9 mouse cellular contexts compared by ENCODE assay signal in the genomic region with DNA sequence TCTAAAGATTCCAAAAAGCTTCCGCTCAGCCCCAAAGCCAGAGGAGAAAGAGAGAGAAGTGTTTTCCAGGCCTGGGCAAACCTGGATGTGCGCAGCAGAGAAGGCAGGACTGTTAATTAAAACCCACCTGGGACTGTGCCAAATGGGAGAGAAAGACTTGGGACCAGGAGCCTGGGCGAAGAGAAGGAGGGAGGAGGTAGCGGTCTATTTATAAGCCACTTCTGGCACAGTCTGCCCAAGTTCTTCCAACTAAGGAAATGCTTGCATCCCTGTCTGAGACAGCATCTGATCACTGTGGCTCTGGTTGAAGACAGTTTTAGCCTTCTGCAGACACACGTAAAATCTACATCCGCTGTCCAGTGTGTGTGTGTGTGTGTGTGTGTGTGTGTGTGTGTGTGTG.
A peak's percentile ranks its signal among the peaks of the same experiment; 100 is the strongest.
DNase-seq lines count a peak whose midpoint lies in the region; ATAC-seq lines count a peak whose summit lies in the region.
"Had no signal": no experiment of that assay in that cellular context is flagged by ENCODE, and none has a peak within 500 bp of the region (broad histone marks: within the 10 kb centered on the region; RNA-seq: fewer than 3 reads in every experiment).

No protein-coding gene starts in this region.

- no peaks in the 10 kb centered on the region for H3K36me3 ChIP-seq in midbrain, embryonic 14.5 days (ENCODE audit: control insufficient read depth, insufficient read depth, low read length)
- no peaks in the 10 kb centered on the region for H3K36me3 ChIP-seq in midbrain, embryonic 10.5 days
- H3K36me3 ChIP-seq in stomach, embryonic 16.5 days (ENCODE audit: control insufficient read depth, insufficient read depth, low read length), result no peaks in the 10 kb centered on the region
- H3K36me3 ChIP-seq: liver, embryonic 13.5 days had no signal

- no peaks in the 10 kb centered on the region for H3K4me1 ChIP-seq in midbrain, embryonic 14.5 days (ENCODE audit: control insufficient read depth, insufficient read depth, low read length)
- peaks cover 24% of the 10 kb centered on the region for H3K4me1 ChIP-seq in midbrain, embryonic 10.5 days
- peaks cover 3% of the 10 kb centered on the region; the same call in 1 of the 2 replicates for H3K4me1 ChIP-seq in stomach, embryonic 16.5 days (ENCODE audit: control insufficient read depth, insufficient read depth, low read length)
- H3K4me1 ChIP-seq: liver, embryonic 13.5 days had no signal

- DNase-seq in gastrocnemius, adult 18-20 months (ENCODE audit: low spot score), result peak; percentile 45
- no peak for DNase-seq in gastrocnemius, postnatal 4 days (ENCODE audit: low spot score in 2 of 2)
- peak; percentile 42 for DNase-seq in midbrain, embryonic 14.5 days
- no peak for DNase-seq in midbrain, embryonic 10.5 days (ENCODE audit: low spot score)
- peak; percentile 66 for DNase-seq in left cerebral cortex, adult 11 months (ENCODE audit: low spot score)
- DNase-seq in thymus, postnatal 14 days, result no peak
- DNase-seq: liver, embryonic 13.5 days had no signal

- no peaks in the 10 kb centered on the region for H3K9me3 ChIP-seq in midbrain, embryonic 14.5 days (ENCODE audit: control insufficient read depth, low read length)
- no peaks in the 10 kb centered on the region for H3K9me3 ChIP-seq in midbrain, embryonic 10.5 days (replicated peaks)
- H3K9me3 ChIP-seq in stomach, embryonic 16.5 days (replicated peaks; ENCODE audit: control insufficient read depth, low read length), result no peaks in the 10 kb centered on the region
- H3K9me3 ChIP-seq: liver, embryonic 13.5 days had no signal

- no peak overlapping the region for H3K27ac ChIP-seq in midbrain, embryonic 14.5 days (replicated peaks; ENCODE audit: low read depth, low read length)
- H3K27ac ChIP-seq in midbrain, embryonic 10.5 days (replicated peaks), result no peak overlapping the region
- peak overlapping the region; percentile 61 for H3K27ac ChIP-seq in stomach, embryonic 16.5 days (ENCODE audit: low read length)
- H3K27ac ChIP-seq: liver, embryonic 13.5 days had no signal

- no peak overlapping the region for H3K4me3 ChIP-seq in midbrain, embryonic 14.5 days (replicated peaks; ENCODE audit: low read depth, low read length)
- H3K4me3 ChIP-seq in midbrain, embryonic 10.5 days, result no peak overlapping the region
- H3K4me3 ChIP-seq in stomach, embryonic 16.5 days (replicated peaks; ENCODE audit: low read length), result no peak overlapping the region
- H3K4me3 ChIP-seq: liver, embryonic 13.5 days had no signal

- H3K9ac ChIP-seq in midbrain, embryonic 14.5 days (replicated peaks; ENCODE audit: low read length), result no peak overlapping the region
- H3K9ac ChIP-seq in stomach, embryonic 16.5 days (ENCODE audit: low read length), result no peak overlapping the region
- H3K9ac ChIP-seq: liver, embryonic 13.5 days had no signal

- no peaks in the 10 kb centered on the region for H3K27me3 ChIP-seq in midbrain, embryonic 14.5 days (ENCODE audit: control insufficient read depth, insufficient read depth, low read length)
- H3K27me3 ChIP-seq in midbrain, embryonic 10.5 days (ENCODE audit: low read depth, poor library complexity, severe bottlenecking), result peaks cover 24% of the 10 kb centered on the region
- H3K27me3 ChIP-seq in stomach, embryonic 16.5 days (ENCODE audit: control insufficient read depth, insufficient read depth, low read length), result no peaks in the 10 kb centered on the region
- H3K27me3 ChIP-seq: liver, embryonic 13.5 days had no signal

- ATAC-seq in midbrain, embryonic 14.5 days (ENCODE audit: low FRiP score, low TSS enrichment), result no peak
- ATAC-seq in stomach, embryonic 16.5 days (ENCODE audit: insufficient read depth, low FRiP score), result peak; percentile 85
- no peak for ATAC-seq in monocyte, adult 5-6 weeks (replicated peaks; ENCODE audit: insufficient number of reproducible peaks, low FRiP score, low TSS enrichment, poor library complexity, severe bottlenecking)

- no peak overlapping the region for H3K4me2 ChIP-seq in midbrain, embryonic 14.5 days (ENCODE audit: low read length)
- no peak overlapping the region for H3K4me2 ChIP-seq in stomach, embryonic 16.5 days (ENCODE audit: low read depth, low read length)
- H3K4me2 ChIP-seq: liver, embryonic 13.5 days had no signal

- 83% methylated on average over 6 of the region's 6 CpGs for WGBS in midbrain, embryonic 14.5 days
- 86% methylated on average over 6 of the region's 6 CpGs for WGBS in midbrain, embryonic 10.5 days
- WGBS in stomach, embryonic 16.5 days, result 64% methylated on average over 6 of the region's 6 CpGs

Comparison
In these comparisons a context has a peak if more than half of its experiments do, and no peak if none do; other contexts are left out.
1. DNase-seq: peak in gastrocnemius, adult 18-20 months (single experiment), midbrain, embryonic 14.5 days (single experiment) and left cerebral cortex, adult 11 months (single experiment); none in gastrocnemius, postnatal 4 days (0 of 2), midbrain, embryonic 10.5 days (single experiment) and thymus, postnatal 14 days (single experiment).